Mouse (Mus musculus): ENCODE results near the gene Stx4a. TPM values are rescaled to one million over a fixed set of nuclear protein-coding genes. Genes with fewer than 3 reads are reported as not detected.

The Stx4a gene
- total and polyA plus RNA-seq, 3 experiments, result 68.4 to 79.3 (median 71.9) TPM

- Histone ChIP-seq H3K4me3 (no peak overlapping the region), H3K36me3 (ENCODE audit: control insufficient read depth, insufficient read depth, low read length) (no peaks in the 10 kb centered on the region), H3K79me2 (replicated peaks; ENCODE audit: control insufficient read depth, insufficient read depth, low read length) (no peaks in the 10 kb centered on the region), H3K27ac (peak overlapping the region; percentile 18), H3K9ac (ENCODE audit: low read depth, low read length) (no peak overlapping the region), H3K4me1 (ENCODE audit: control insufficient read depth, insufficient read depth, low read length) (peaks cover 10% of the 10 kb centered on the region), H3K27me3 (ENCODE audit: control insufficient read depth, insufficient read depth, low read length) (no peaks in the 10 kb centered on the region)
- peak; percentile 65 to 71 for DNase-seq
- intact Hi-C loops (cut with DNase I), result loop anchor here (1.0 to 10.0 kb wide), 2 partner anchors 26 to 389 kb away; partner anchors contain the start of gene Cox6a2
- 45% methylated on average over 15 of the region's 15 CpGs for WGBS
- peak; percentile 30; the same call in 1 of the 2 replicates for TF ChIP-seq EP300 (IDR thresholded peaks at IDR 0.05; ENCODE audit: insufficient read depth, low read depth, low read length)
- no peak for TF ChIP-seq POLR2A (IDR thresholded peaks at IDR 0.05; ENCODE audit: insufficient read depth, low read depth, low read length)
- peak; percentile 59 for TF ChIP-seq CTCF (IDR thresholded peaks at IDR 0.05)
Observed at GRCm38 (mm10) chr7:127815954-127816821, 7.9 kb upstream of the Stx4a start.

GRCm38 (mm10) chr7:127817053-127817452 is 7.0 kb upstream of the Stx4a start:
- intact Hi-C loops (cut with DNase I), result loop anchor here (10.0 kb wide), 1 partner anchor 388 kb away; the partner anchor contains the start of gene Cox6a2
- 64% methylated on average over 7 of the region's 7 CpGs for WGBS

GRCm38 (mm10) chr7:127817776-127818175 is 6.3 kb upstream of the Stx4a start:
- no peaks in the 10 kb centered on the region for H3K27me3 ChIP-seq (ENCODE audit: control insufficient read depth, insufficient read depth, low read length)
- intact Hi-C loops (cut with DNase I), result loop anchor here (10.0 kb wide), 1 partner anchor 387 kb away; the partner anchor contains the start of gene Cox6a2
- no peak for TF ChIP-seq POLR2A (IDR thresholded peaks at IDR 0.05; ENCODE audit: insufficient read depth, low read depth, low read length)
- TF ChIP-seq CTCF (IDR thresholded peaks at IDR 0.05), result no peak
- no peak for TF ChIP-seq EP300 (IDR thresholded peaks at IDR 0.05; ENCODE audit: insufficient read depth, low read depth, low read length)
- no peaks in the 10 kb centered on the region for H3K36me3 ChIP-seq (ENCODE audit: control insufficient read depth, insufficient read depth, low read length)
- no peak overlapping the region for H3K27ac ChIP-seq
- peaks cover 10% of the 10 kb centered on the region for H3K4me1 ChIP-seq (ENCODE audit: control insufficient read depth, insufficient read depth, low read length)
- DNase-seq, result no peak
- H3K4me3 ChIP-seq, result no peak overlapping the region
- H3K9ac ChIP-seq (ENCODE audit: low read depth, low read length), result no peak overlapping the region
- no peaks in the 10 kb centered on the region for H3K79me2 ChIP-seq (replicated peaks; ENCODE audit: control insufficient read depth, insufficient read depth, low read length)
- WGBS, result 81% methylated on average over 5 of the region's 5 CpGs

More at GRCm38 (mm10) chr7:127817053-127817452, 7.0 kb upstream of the Stx4a start:
- Histone ChIP-seq H3K27ac (no peak overlapping the region), H3K4me3 (no peak overlapping the region), H3K36me3 (ENCODE audit: control insufficient read depth, insufficient read depth, low read length) (no peaks in the 10 kb centered on the region), H3K9ac (ENCODE audit: low read depth, low read length) (no peak overlapping the region), H3K27me3 (ENCODE audit: control insufficient read depth, insufficient read depth, low read length) (no peaks in the 10 kb centered on the region), H3K79me2 (replicated peaks; ENCODE audit: control insufficient read depth, insufficient read depth, low read length) (no peaks in the 10 kb centered on the region), H3K4me1 (ENCODE audit: control insufficient read depth, insufficient read depth, low read length) (peaks cover 10% of the 10 kb centered on the region)
- DNase-seq, result no peak
- TF ChIP-seq CTCF (IDR thresholded peaks at IDR 0.05) (no peak), POLR2A (IDR thresholded peaks at IDR 0.05; ENCODE audit: insufficient read depth, low read depth, low read length) (no peak), EP300 (IDR thresholded peaks at IDR 0.05; ENCODE audit: insufficient read depth, low read depth, low read length) (no peak)

- TF ChIP-seq EP300 (IDR thresholded peaks at IDR 0.05; ENCODE audit: insufficient read depth, low read depth, low read length) (no peak), POLR2A (IDR thresholded peaks at IDR 0.05; ENCODE audit: insufficient read depth, low read depth, low read length) (no peak), CTCF (IDR thresholded peaks at IDR 0.05) (no peak)
- H3K27ac ChIP-seq, result no peak overlapping the region
- WGBS, result 54% methylated on average over 13 of the region's 13 CpGs
- H3K79me2 ChIP-seq (replicated peaks; ENCODE audit: control insufficient read depth, insufficient read depth, low read length), result no peaks in the 10 kb centered on the region
- no peak overlapping the region for H3K4me3 ChIP-seq
- H3K4me1 ChIP-seq (ENCODE audit: control insufficient read depth, insufficient read depth, low read length), result no peaks in the 10 kb centered on the region
- DNase-seq, result no peak
- no peaks in the 10 kb centered on the region for H3K36me3 ChIP-seq (ENCODE audit: control insufficient read depth, insufficient read depth, low read length)
- no peak overlapping the region for H3K9ac ChIP-seq (ENCODE audit: low read depth, low read length)
- no peaks in the 10 kb centered on the region for H3K27me3 ChIP-seq (ENCODE audit: control insufficient read depth, insufficient read depth, low read length)
- intact Hi-C loops (cut with DNase I), result no loop called here
Observed at GRCm38 (mm10) chr7:127820836-127821509, 3.1 kb upstream of the Stx4a start.

GRCm38 (mm10) chr7:127822494-127822893 is 1.6 kb upstream of the Stx4a start:
- Histone ChIP-seq H3K9ac (ENCODE audit: low read depth, low read length) (no peak overlapping the region), H3K36me3 (ENCODE audit: control insufficient read depth, insufficient read depth, low read length) (no peaks in the 10 kb centered on the region), H3K4me3 (no peak overlapping the region), H3K4me1 (ENCODE audit: control insufficient read depth, insufficient read depth, low read length) (no peaks in the 10 kb centered on the region), H3K79me2 (replicated peaks; ENCODE audit: control insufficient read depth, insufficient read depth, low read length) (no peaks in the 10 kb centered on the region), H3K27me3 (ENCODE audit: control insufficient read depth, insufficient read depth, low read length) (no peaks in the 10 kb centered on the region), H3K27ac (no peak overlapping the region)
- TF ChIP-seq EP300 (IDR thresholded peaks at IDR 0.05; ENCODE audit: insufficient read depth, low read depth, low read length) (no peak), POLR2A (IDR thresholded peaks at IDR 0.05; ENCODE audit: insufficient read depth, low read depth, low read length) (no peak), CTCF (IDR thresholded peaks at IDR 0.05) (no peak)
- no peak for DNase-seq
- 83% methylated on average over 3 of the region's 3 CpGs for WGBS
- intact Hi-C loops (cut with DNase I), result no loop called here
